In the genomic region with DNA sequence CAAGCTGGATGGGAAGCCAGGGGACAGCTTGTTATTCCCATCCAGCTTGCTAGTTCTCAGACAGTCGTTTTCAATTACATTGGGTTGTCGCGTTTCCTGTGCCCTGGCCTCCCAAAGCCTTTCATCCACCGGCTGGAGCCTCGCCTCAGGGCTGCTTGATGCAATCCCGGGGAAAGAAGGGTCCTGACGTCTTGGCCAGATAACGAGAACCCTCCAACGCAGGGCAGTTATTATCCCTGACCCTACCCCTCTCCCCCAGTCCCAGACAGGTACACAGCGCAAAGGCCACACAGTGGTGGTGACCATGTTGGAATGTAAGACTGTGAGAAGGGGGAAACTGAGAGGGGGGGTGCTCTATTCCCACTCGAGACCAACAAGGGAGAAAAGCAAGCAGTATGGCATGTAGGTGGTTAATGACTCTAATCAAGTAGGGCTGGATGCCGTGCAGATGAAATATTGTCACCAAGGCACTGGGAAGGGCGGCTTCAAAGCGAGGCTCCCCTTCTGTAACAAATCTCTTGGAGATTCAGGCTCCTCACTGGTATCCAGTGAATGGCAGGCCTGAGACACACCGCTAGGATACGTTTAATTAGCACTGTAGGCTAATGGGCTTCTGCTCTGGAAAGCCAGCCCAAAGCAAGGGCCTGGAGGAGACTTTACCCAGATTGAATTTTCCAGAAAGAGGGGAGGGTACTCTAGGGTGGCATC, we compare ENCODE assay signal across 7 mouse cellular contexts.
DNase-seq lines count a peak whose midpoint lies in the region; ATAC-seq and TF ChIP-seq lines count a peak whose summit lies in the region.

No protein-coding gene starts in this region.

- no peak for TF ChIP-seq CTCF in thymus, adult 2 months (IDR thresholded peaks at IDR 0.05; ENCODE audit: borderline replicate concordance, control insufficient read depth, extremely low read depth, insufficient read depth, low read length, poor library complexity)

- H3K27ac ChIP-seq in midbrain, embryonic 10.5 days (replicated peaks), result peak overlapping the region; percentile 59; the same call in 1 of the 2 replicates
- no peak overlapping the region; the same call in 1 of the 2 replicates for H3K27ac ChIP-seq in midbrain, embryonic 11.5 days (ENCODE audit: low read depth, low read length)
- 0 out of 2 replicates have a peak overlapping the region, but pooled peaks have one; percentile 22 for H3K27ac ChIP-seq in forebrain, embryonic 14.5 days (ENCODE audit: low read depth, low read length)
- no peak overlapping the region for H3K27ac ChIP-seq in limb, embryonic 11.5 days (replicated peaks; ENCODE audit: low read depth, low read length)
- peak overlapping the region; percentile 34; the same call in 1 of the 2 replicates for H3K27ac ChIP-seq in neural tube, embryonic 15.5 days (replicated peaks)
- H3K27ac ChIP-seq in thymus, adult 2 months (ENCODE audit: control insufficient read depth, insufficient read depth, low read length), result no peak overlapping the region

- no peak overlapping the region for H3K9ac ChIP-seq in midbrain, embryonic 11.5 days (ENCODE audit: low read length)
- H3K9ac ChIP-seq in forebrain, embryonic 14.5 days (ENCODE audit: low read length), result no peak overlapping the region
- H3K9ac ChIP-seq in limb, embryonic 11.5 days (ENCODE audit: low read length), result no peak overlapping the region
- H3K9ac ChIP-seq in neural tube, embryonic 15.5 days (replicated peaks), result no peak overlapping the region

- H3K9me3 ChIP-seq in midbrain, embryonic 10.5 days (replicated peaks), result peaks cover 10% of the 10 kb centered on the region; the same call in 1 of the 2 replicates
- H3K9me3 ChIP-seq in midbrain, embryonic 11.5 days (ENCODE audit: control insufficient read depth, low read length), result no peaks in the 10 kb centered on the region
- peaks cover 7% of the 10 kb centered on the region; the same call in 1 of the 2 replicates for H3K9me3 ChIP-seq in forebrain, embryonic 14.5 days (replicated peaks; ENCODE audit: control insufficient read depth, low read length)
- no peaks in the 10 kb centered on the region; the same call in 1 of the 2 replicates for H3K9me3 ChIP-seq in limb, embryonic 11.5 days (ENCODE audit: control insufficient read depth, low read length)
- H3K9me3 ChIP-seq in neural tube, embryonic 15.5 days (replicated peaks), result 0 out of 2 replicates have a peak, but pooled peaks cover 4% of the 10 kb centered on the region

- no peak overlapping the region for H3K4me2 ChIP-seq in midbrain, embryonic 11.5 days
- no peak overlapping the region for H3K4me2 ChIP-seq in forebrain, embryonic 14.5 days (ENCODE audit: low read length)
- H3K4me2 ChIP-seq in limb, embryonic 11.5 days (ENCODE audit: low read depth, severe bottlenecking), result peak overlapping the region; percentile 24
- H3K4me2 ChIP-seq in neural tube, embryonic 15.5 days, result no peak overlapping the region

- H3K4me3 ChIP-seq in midbrain, embryonic 10.5 days, result no peak overlapping the region
- H3K4me3 ChIP-seq in midbrain, embryonic 11.5 days (ENCODE audit: low read depth, low read length), result no peak overlapping the region
- no peak overlapping the region for H3K4me3 ChIP-seq in forebrain, embryonic 14.5 days (ENCODE audit: low read depth, low read length)
- H3K4me3 ChIP-seq in limb, embryonic 11.5 days (ENCODE audit: low read depth, low read length), result no peak overlapping the region
- H3K4me3 ChIP-seq in neural tube, embryonic 15.5 days (replicated peaks), result no peak overlapping the region
- H3K4me3 ChIP-seq in thymus, adult 2 months (ENCODE audit: control insufficient read depth, insufficient read depth, low read length), result no peak overlapping the region

- ATAC-seq in midbrain, embryonic 11.5 days (ENCODE audit: low FRiP score), result no peak
- peak; percentile 50 for ATAC-seq in forebrain, embryonic 14.5 days
- ATAC-seq in limb, embryonic 11.5 days (ENCODE audit: insufficient number of reproducible peaks, low FRiP score, low TSS enrichment, low read depth), result no peak
- peak; percentile 41 for ATAC-seq in neural tube, embryonic 15.5 days (ENCODE audit: low FRiP score)

- DNase-seq in midbrain, embryonic 10.5 days (ENCODE audit: low spot score), result no peak
- no peak for DNase-seq in midbrain, embryonic 11.5 days (ENCODE audit: low spot score, missing footprints)
- DNase-seq in forebrain, embryonic 14.5 days (ENCODE audit: low spot score), result peak; percentile 32
- DNase-seq in limb, embryonic 11.5 days (ENCODE audit: low spot score), result peak; percentile 68
- no peak for DNase-seq in thymus, adult 2 months
- no peak for DNase-seq in adrenal gland, postnatal 25 days

- no peaks in the 10 kb centered on the region for H3K36me3 ChIP-seq in midbrain, embryonic 10.5 days
- no peaks in the 10 kb centered on the region for H3K36me3 ChIP-seq in midbrain, embryonic 11.5 days (ENCODE audit: control insufficient read depth, insufficient read depth, low read length)
- no peaks in the 10 kb centered on the region for H3K36me3 ChIP-seq in forebrain, embryonic 14.5 days (ENCODE audit: control insufficient read depth, insufficient read depth, low read length)
- no peaks in the 10 kb centered on the region for H3K36me3 ChIP-seq in limb, embryonic 11.5 days (ENCODE audit: control insufficient read depth, insufficient read depth, low read length)
- no peaks in the 10 kb centered on the region for H3K36me3 ChIP-seq in neural tube, embryonic 15.5 days
- no peaks in the 10 kb centered on the region for H3K36me3 ChIP-seq in thymus, adult 2 months (ENCODE audit: control insufficient read depth, insufficient read depth, low read length)

- H3K27me3 ChIP-seq in midbrain, embryonic 10.5 days (ENCODE audit: low read depth, poor library complexity, severe bottlenecking), result peaks cover 9% of the 10 kb centered on the region; the same call in 1 of the 2 replicates
- no peaks in the 10 kb centered on the region for H3K27me3 ChIP-seq in midbrain, embryonic 11.5 days (ENCODE audit: control insufficient read depth, insufficient read depth, low read length)
- no peaks in the 10 kb centered on the region for H3K27me3 ChIP-seq in forebrain, embryonic 14.5 days (replicated peaks; ENCODE audit: control insufficient read depth, insufficient read depth, low read length)
- no peaks in the 10 kb centered on the region for H3K27me3 ChIP-seq in limb, embryonic 11.5 days (ENCODE audit: control insufficient read depth, insufficient read depth, low read length)
- H3K27me3 ChIP-seq in neural tube, embryonic 15.5 days (replicated peaks), result no peaks in the 10 kb centered on the region; the same call in 1 of the 2 replicates
- no peaks in the 10 kb centered on the region for H3K27me3 ChIP-seq in thymus, adult 2 months (ENCODE audit: control insufficient read depth, insufficient read depth, low read length)

- 65% methylated on average over 16 of the region's 16 CpGs for WGBS in midbrain, embryonic 10.5 days
- 68% methylated on average over 16 of the region's 16 CpGs for WGBS in midbrain, embryonic 11.5 days
- WGBS in forebrain, embryonic 14.5 days, result 31% methylated on average over 16 of the region's 16 CpGs
- 2% methylated on average over 16 of the region's 16 CpGs for WGBS in limb, embryonic 11.5 days
- WGBS in neural tube, embryonic 15.5 days, result 21% methylated on average over 16 of the region's 16 CpGs
- 92% methylated on average over 16 of the region's 16 CpGs for WGBS in thymus, adult 2 months

- no peak for TF ChIP-seq POLR2A in thymus, adult 2 months (IDR thresholded peaks at IDR 0.05; ENCODE audit: control insufficient read depth, extremely low read depth, insufficient read depth, low read length, poor library complexity)

- peaks cover 38% of the 10 kb centered on the region for H3K4me1 ChIP-seq in midbrain, embryonic 10.5 days
- peaks cover 12% of the 10 kb centered on the region for H3K4me1 ChIP-seq in midbrain, embryonic 11.5 days (ENCODE audit: control insufficient read depth, insufficient read depth, low read length)
- peaks cover 17% of the 10 kb centered on the region for H3K4me1 ChIP-seq in forebrain, embryonic 14.5 days (ENCODE audit: control insufficient read depth, insufficient read depth, low read length)
- H3K4me1 ChIP-seq in limb, embryonic 11.5 days (ENCODE audit: control insufficient read depth, insufficient read depth, low read length), result peaks cover 11% of the 10 kb centered on the region
- H3K4me1 ChIP-seq in neural tube, embryonic 15.5 days, result peaks cover 32% of the 10 kb centered on the region
- H3K4me1 ChIP-seq in thymus, adult 2 months (replicated peaks; ENCODE audit: control insufficient read depth, insufficient read depth, low read length), result peaks cover 4% of the 10 kb centered on the region; the same call in 1 of the 2 replicates

Comparison
In these comparisons a context has a peak if more than half of its experiments do, and no peak if none do; other contexts are left out.
1. H3K27ac ChIP-seq: peak in midbrain, embryonic 10.5 days (single experiment), forebrain, embryonic 14.5 days (single experiment) and neural tube, embryonic 15.5 days (single experiment); none in midbrain, embryonic 11.5 days (single experiment), limb, embryonic 11.5 days (single experiment) and thymus, adult 2 months (single experiment).
2. DNase-seq: peak in forebrain, embryonic 14.5 days (single experiment) and limb, embryonic 11.5 days (single experiment); none in midbrain, embryonic 10.5 days (single experiment), midbrain, embryonic 11.5 days (single experiment), thymus, adult 2 months (single experiment) and adrenal gland, postnatal 25 days (single experiment).
3. ATAC-seq: peak in forebrain, embryonic 14.5 days (single experiment) and neural tube, embryonic 15.5 days (single experiment); none in midbrain, embryonic 11.5 days (single experiment) and limb, embryonic 11.5 days (single experiment).